Mouse (Mus musculus) spleen, adult 2 months (tissue): ENCODE data around the gene Jup. TPM values are rescaled to one million over a fixed set of nuclear protein-coding genes. Genes with fewer than 3 reads are reported as not detected.

Source experiments
- DNase-seq, 2 experiments: peaks; one replicate each; pipeline versions ENCODE4 v3.0.0 to v3.0.0-alpha.2; 2012 to 2021; ENCODE audit warnings: low spot score in 2 of 2, low read depth in 1 of 2
- H3K27ac ChIP-seq: fragments of 200-500 bp; 2 replicates; pipeline ENCODE4 v1.5.1; 2012; ENCODE audit warnings: low read length, inconsistent platforms; ENCODE audit not compliant: insufficient read depth
- H3K27me3 ChIP-seq: fragments of 200-500 bp; 2 replicates; pipeline ENCODE4 v1.6.1; 2012; ENCODE audit warnings: mild to moderate bottlenecking, moderate library complexity, low read length, inconsistent platforms; ENCODE audit not compliant: control insufficient read depth, insufficient read depth
- H3K36me3 ChIP-seq: fragments of 200-500 bp; 2 replicates; pipeline ENCODE4 v1.6.1; 2012; ENCODE audit warnings: mild to moderate bottlenecking, low read length, inconsistent platforms; ENCODE audit not compliant: control insufficient read depth, insufficient read depth
- H3K4me1 ChIP-seq: fragments of 200-500 bp; 2 replicates; pipeline ENCODE4 v1.6.1; 2011; ENCODE audit warnings: inconsistent platforms; ENCODE audit not compliant: control insufficient read depth, insufficient read depth, insufficient read length
- H3K4me3 ChIP-seq: fragments of 200-500 bp; 2 replicates; pipeline ENCODE4 v1.5.1; 2011; ENCODE audit warnings: mild to moderate bottlenecking, inconsistent platforms; ENCODE audit not compliant: insufficient read depth, insufficient read length; ENCODE audit errors: extremely low read depth
- CTCF ChIP-seq: fragments of 200-500 bp; IDR thresholded peaks from 2 replicates; pipeline ENCODE4 v1.5.1; 2011; ENCODE audit warnings: mild to moderate bottlenecking, inconsistent platforms; ENCODE audit not compliant: insufficient read depth, insufficient read length, insufficient replicate concordance; ENCODE audit errors: extremely low read depth
- POLR2A ChIP-seq: fragments of 200-500 bp; IDR thresholded peaks from 2 replicates; pipeline ENCODE4 v1.6.1; 2011; ENCODE audit warnings: low read depth, low read length, inconsistent platforms
- WGBS: fragments of 180-500 bp; shearing (Covaris S2); methylation state at CpG from one replicate; pipeline ENCODE4 v1.1.7; 2018; 5-methylcytosine and 5-hydroxymethylcytosine counted together
- polyA plus RNA-seq: library from polyadenylated mRNA; depleted of rRNA; stranded (reverse); fragments of >200 nt; gene quantifications from 2 replicates; pipeline ENCODE4 v1.2.3, GENCODE M21; 2012

The Jup gene
- polyA plus RNA-seq, 1 experiment = 84.5 TPM

- Histone ChIP-seq H3K27ac (no peak overlapping the region), H3K4me3 (no peak overlapping the region), H3K36me3 (no peaks in the 10 kb centered on the region), H3K4me1 (no peaks in the 10 kb centered on the region), H3K27me3 (no peaks in the 10 kb centered on the region)
- DNase-seq = no peak
- WGBS = 89% methylated on average over 4 of the region's 4 CpGs
- TF ChIP-seq POLR2A = no peak
- TF ChIP-seq CTCF = no peak
Observed at GRCm38 (mm10) chr11:100379311-100379710, 18.3 kb downstream of the Jup start.

GRCm38 (mm10) chr11:100378446-100378845, 19.1 kb downstream of the Jup start:
- Histone ChIP-seq H3K27me3 (no peaks in the 10 kb centered on the region), H3K36me3 (no peaks in the 10 kb centered on the region), H3K4me3 (no peak overlapping the region), H3K4me1 (no peaks in the 10 kb centered on the region), H3K27ac (peak overlapping the region; percentile 36; the same call in 1 of the 2 replicates)
- WGBS = 88% methylated on average over 5 of the region's 5 CpGs
- TF ChIP-seq CTCF (no peak), POLR2A (no peak)
- no peak for DNase-seq

DNA sequence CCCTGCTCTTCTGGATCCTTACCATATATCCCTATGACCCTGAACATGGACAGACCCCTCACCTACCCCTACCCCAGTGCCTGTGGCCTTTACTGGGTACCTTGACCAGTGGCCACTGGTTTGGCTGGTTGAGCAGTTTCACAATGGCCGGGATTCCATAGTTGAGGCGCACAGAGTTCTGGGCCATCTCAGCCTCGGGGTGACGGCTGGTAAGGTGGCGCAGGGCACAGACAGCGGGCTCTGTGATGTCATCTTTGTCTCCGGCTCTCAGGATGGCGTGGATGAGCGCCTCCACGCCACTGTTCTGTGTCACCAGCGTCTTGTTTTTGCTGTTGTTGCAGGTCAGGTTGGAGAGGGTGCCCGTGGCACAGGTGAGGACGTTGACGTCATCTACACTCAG, 19.6 kb downstream of the Jup start:
- no peak for TF ChIP-seq POLR2A
- TF ChIP-seq CTCF = no peak
- Histone ChIP-seq H3K27ac (no peak overlapping the region; the same call in 1 of the 2 replicates), H3K27me3 (no peaks in the 10 kb centered on the region), H3K4me3 (no peak overlapping the region), H3K4me1 (no peaks in the 10 kb centered on the region), H3K36me3 (no peaks in the 10 kb centered on the region)
- WGBS = 92% methylated on average over 14 of the region's 14 CpGs
- no peak for DNase-seq

DNA sequence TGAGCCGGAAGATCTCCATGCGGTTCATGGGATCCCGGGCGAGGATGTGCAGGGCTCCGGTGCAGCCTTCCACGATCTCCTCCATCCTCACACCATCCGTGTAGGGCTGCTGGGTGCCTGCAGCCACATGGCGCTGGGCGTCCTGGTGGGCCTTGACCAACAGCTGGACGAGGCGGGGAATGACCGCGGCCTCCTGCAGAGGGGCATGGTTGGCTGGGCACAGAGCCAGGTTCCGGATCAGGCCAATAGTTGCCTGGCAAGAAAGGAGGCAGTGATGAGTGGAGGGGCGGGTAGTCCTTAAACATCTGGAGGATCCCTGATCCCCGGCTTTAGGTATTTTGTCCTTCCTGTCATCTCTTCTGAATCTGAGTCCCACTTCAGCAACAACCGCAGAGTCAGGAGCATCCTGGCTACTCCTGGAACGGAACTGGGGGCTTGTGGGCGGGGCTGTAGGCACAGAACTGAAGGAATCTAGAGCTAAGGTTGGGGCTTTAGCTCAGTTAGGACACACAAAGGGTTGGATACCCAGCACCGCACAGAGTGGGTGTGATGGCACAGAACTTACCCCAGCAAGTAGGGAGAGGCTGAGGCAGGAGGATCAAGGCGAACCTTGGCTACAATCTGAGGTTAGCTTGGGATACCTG, 20.7 kb downstream of the Jup start:
- H3K27ac ChIP-seq = no peak overlapping the region
- H3K27me3 ChIP-seq = no peaks in the 10 kb centered on the region
- H3K4me1 ChIP-seq = no peaks in the 10 kb centered on the region
- no peak for DNase-seq
- H3K4me3 ChIP-seq = no peak overlapping the region
- WGBS = 89% methylated on average over 21 of the region's 21 CpGs
- no peaks in the 10 kb centered on the region for H3K36me3 ChIP-seq
- TF ChIP-seq CTCF = no peak
- no peak for TF ChIP-seq POLR2A

DNA sequence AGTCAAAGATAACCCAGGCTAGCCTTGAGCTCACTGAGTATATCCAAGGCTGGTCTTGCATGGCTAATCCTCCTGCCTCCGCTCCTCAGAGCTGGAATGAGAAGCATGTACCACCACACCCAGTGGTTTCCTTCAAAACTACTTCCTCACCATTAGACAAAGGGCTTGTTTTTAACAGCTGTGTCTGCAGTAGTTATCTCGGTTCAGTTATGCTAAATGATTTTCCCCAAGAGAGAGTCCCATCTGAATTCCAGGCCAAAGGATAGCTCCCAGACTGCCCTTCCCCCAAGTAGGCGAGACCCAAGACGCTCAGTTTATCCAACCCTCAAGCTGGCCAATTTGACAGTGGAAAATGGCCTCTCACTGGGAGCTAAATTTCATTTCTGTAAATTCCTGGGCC, 21.6 kb downstream of the Jup start:
- no peaks in the 10 kb centered on the region for H3K36me3 ChIP-seq
- WGBS = 78% methylated on average over 4 of the region's 4 CpGs
- no peak overlapping the region for H3K4me3 ChIP-seq
- H3K27ac ChIP-seq = no peak overlapping the region
- no peaks in the 10 kb centered on the region for H3K4me1 ChIP-seq
- TF ChIP-seq CTCF (no peak), POLR2A (no peak)
- no peak for DNase-seq
- H3K27me3 ChIP-seq = no peaks in the 10 kb centered on the region

DNA sequence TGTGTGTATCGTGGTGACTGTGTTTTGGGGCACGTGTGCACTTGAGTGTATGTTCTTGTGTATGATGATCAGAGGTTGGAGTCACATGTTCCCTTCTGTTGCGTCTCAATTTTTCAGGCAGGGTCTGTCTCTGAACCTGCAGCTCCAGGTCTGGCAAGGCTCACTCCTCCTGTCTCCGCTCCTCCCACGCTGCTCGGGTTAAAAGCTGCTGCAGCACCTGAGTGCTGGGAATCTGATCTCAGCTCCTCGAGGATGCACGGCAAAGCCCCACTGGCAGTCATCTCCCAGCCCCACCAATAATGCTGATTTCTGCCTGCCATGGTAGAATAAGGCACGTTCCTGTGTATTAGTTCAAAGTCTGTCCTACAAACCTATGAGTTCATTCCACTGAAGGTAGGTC, 22.4 kb downstream of the Jup start:
- no peaks in the 10 kb centered on the region for H3K36me3 ChIP-seq
- DNase-seq = no peak
- TF ChIP-seq POLR2A (no peak), CTCF (no peak)
- no peak overlapping the region for H3K27ac ChIP-seq
- no peak overlapping the region for H3K4me3 ChIP-seq
- H3K4me1 ChIP-seq = no peaks in the 10 kb centered on the region
- no peaks in the 10 kb centered on the region for H3K27me3 ChIP-seq
- 94% methylated on average over 9 of the region's 9 CpGs for WGBS

DNA sequence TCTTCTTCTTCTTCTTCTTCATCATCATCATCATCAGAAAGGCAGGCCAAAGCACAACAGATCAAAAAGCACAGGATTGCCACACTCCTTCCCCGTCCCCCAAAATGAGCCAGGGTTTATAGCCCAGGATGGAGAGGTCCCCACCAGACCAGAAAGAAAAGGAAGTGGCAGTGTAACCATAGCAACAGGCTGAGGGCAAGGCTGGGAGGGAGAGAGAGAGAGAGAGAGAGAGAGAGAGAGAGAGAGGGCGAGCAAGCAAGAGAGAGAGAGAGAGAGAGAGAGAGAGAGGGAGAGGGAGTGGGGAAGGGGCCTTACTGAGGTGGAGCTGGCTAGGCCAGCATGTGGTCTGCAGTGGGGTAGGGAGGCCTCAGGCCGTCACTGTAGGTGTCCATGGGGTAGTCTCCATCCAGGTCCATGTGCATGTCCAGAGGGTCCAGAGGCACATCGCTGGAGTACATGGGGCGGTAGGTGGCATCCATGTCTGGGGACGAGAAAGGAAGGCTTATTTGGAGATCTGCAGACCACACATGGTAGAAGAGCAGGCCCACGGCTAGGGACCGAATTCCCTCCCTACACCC, 25.5 kb downstream of the Jup start:
- DNase-seq = no peak
- WGBS = 81% methylated on average over 7 of the region's 8 CpGs
- no peaks in the 10 kb centered on the region for H3K4me1 ChIP-seq
- H3K27me3 ChIP-seq = no peaks in the 10 kb centered on the region
- H3K36me3 ChIP-seq = no peaks in the 10 kb centered on the region
- no peak overlapping the region for H3K27ac ChIP-seq
- TF ChIP-seq CTCF (no peak), POLR2A (no peak)
- H3K4me3 ChIP-seq = no peak overlapping the region
